Mouse (Mus musculus) kidney, embryonic 15.5 days (tissue): ENCODE results near the gene Pidd1. TPM values are rescaled to one million over a fixed set of nuclear protein-coding genes. Genes with fewer than 3 reads are reported as not detected.

Source experiments
- ATAC-seq: fragments of 200-750 bp; cut with Nextera tagmentation; replicated peaks from 2 replicates; pipeline ENCODE4 v1.8.0; 2017; ENCODE audit warnings: moderate TSS enrichment; ENCODE audit not compliant: low FRiP score
- H3K27ac ChIP-seq: fragments of 300-500 bp; sonication (generic); 2 replicates; pipeline ENCODE4 v1.5.1; 2015; ENCODE audit warnings: mild to moderate bottlenecking, inconsistent platforms
- H3K27me3 ChIP-seq: fragments of 300-500 bp; sonication (generic); 2 replicates; pipeline ENCODE4 v1.6.1; 2015; ENCODE audit warnings: inconsistent platforms
- H3K36me3 ChIP-seq: fragments of 300-500 bp; sonication (generic); 2 replicates; pipeline ENCODE4 v1.6.1; 2015; ENCODE audit warnings: inconsistent platforms
- H3K4me1 ChIP-seq: fragments of 300-500 bp; sonication (generic); 2 replicates; pipeline ENCODE4 v1.6.1; 2015; ENCODE audit warnings: inconsistent platforms
- H3K4me2 ChIP-seq: fragments of 300-500 bp; sonication (generic); 2 replicates; pipeline ENCODE4 v1.6.1; 2015; ENCODE audit warnings: moderate library complexity, mild to moderate bottlenecking, inconsistent platforms
- H3K4me3 ChIP-seq: fragments of 300-500 bp; sonication (generic); replicated peaks from 2 replicates; pipeline ENCODE4 v1.5.1; 2015; ENCODE audit warnings: mild to moderate bottlenecking, inconsistent platforms
- H3K9ac ChIP-seq: fragments of 300-500 bp; sonication (generic); 2 replicates; pipeline ENCODE4 v1.6.1; 2015; ENCODE audit warnings: mild to moderate bottlenecking, inconsistent platforms
- H3K9me3 ChIP-seq: fragments of 300-500 bp; sonication (generic); replicated peaks from 2 replicates; pipeline ENCODE4 v1.6.1; 2016; ENCODE audit warnings: inconsistent platforms
- WGBS: fragments of 180-500 bp; shearing (Covaris S2); methylation state at CpG from one replicate; pipeline ENCODE4 v1.1.7; 2015; ENCODE audit warnings: mixed read lengths; 5-methylcytosine and 5-hydroxymethylcytosine counted together
- polyA plus RNA-seq: library from polyadenylated mRNA; unstranded; fragments of >200 nt; fragmentation: Nextera tagmentation; extraction: Ambion mirVana; gene quantifications from 2 replicates; pipeline ENCODE4 v1.2.1, GENCODE M21; 2015

Gene Pidd1
- polyA plus RNA-seq, 1 experiment from 2014 or later, result 12.6 TPM

DNA sequence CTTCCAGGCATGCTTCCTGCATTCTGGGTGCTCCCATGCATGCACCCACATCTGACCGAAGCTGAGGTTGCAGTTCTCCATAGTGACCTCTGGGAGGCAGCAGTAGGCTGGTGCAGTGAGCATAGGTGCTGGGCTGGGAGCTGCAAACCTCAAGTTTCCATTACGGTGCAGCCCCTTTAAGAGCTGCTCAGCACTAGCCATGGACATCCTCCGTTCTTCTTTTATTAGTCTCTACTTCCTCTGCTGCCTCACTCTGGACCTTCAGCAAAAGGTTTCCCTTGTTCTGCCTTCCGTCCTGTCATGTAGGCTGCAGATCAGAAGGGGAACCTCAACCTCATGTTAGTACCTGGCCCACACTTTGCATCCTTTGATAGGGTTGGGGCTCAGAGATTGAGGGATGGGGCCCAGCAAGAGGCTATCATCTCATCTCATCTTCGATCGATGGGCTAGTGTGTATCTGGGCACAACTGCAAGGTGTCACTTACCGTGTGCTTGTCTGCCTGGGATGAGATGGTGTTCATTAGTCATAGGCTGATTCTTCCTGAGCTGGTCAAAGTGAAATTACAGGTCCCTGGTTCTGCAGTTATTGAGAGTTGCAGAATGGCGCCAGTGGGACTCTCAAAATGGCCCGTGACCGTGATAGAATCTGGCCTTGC, 37.1 kb upstream of the Pidd1 start:
- Histone ChIP-seq H3K27ac (no peak overlapping the region), H3K27me3 (peaks cover 16% of the 10 kb centered on the region), H3K9ac (no peak overlapping the region), H3K9me3 (no peaks in the 10 kb centered on the region), H3K36me3 (no peaks in the 10 kb centered on the region), H3K4me3 (peak overlapping the region; percentile 64), H3K4me2 (peak overlapping the region; percentile 99), H3K4me1 (peaks cover 60% of the 10 kb centered on the region)
- peak; percentile 24 for ATAC-seq
- WGBS, result 8% methylated on average over 10 of the region's 10 CpGs

- H3K9ac ChIP-seq, result 0 out of 2 replicates have a peak overlapping the region, but pooled peaks have one; percentile 21
- H3K4me3 ChIP-seq, result 0 out of 2 replicates have a peak overlapping the region, but pooled peaks have one; percentile 8
- peak overlapping the region; percentile 97 for H3K27ac ChIP-seq
- peak overlapping the region; percentile 92 for H3K4me2 ChIP-seq
- peaks cover 14% of the 10 kb centered on the region for H3K27me3 ChIP-seq
- no peaks in the 10 kb centered on the region for H3K36me3 ChIP-seq
- peaks cover 72% of the 10 kb centered on the region for H3K4me1 ChIP-seq
- H3K9me3 ChIP-seq, result no peaks in the 10 kb centered on the region
- 65% methylated on average over 5 of the region's 5 CpGs for WGBS
- no peak for ATAC-seq
Measured at GRCm38 (mm10) chr7:141478270-141478748, 34.5 kb upstream of the Pidd1 start.

DNA sequence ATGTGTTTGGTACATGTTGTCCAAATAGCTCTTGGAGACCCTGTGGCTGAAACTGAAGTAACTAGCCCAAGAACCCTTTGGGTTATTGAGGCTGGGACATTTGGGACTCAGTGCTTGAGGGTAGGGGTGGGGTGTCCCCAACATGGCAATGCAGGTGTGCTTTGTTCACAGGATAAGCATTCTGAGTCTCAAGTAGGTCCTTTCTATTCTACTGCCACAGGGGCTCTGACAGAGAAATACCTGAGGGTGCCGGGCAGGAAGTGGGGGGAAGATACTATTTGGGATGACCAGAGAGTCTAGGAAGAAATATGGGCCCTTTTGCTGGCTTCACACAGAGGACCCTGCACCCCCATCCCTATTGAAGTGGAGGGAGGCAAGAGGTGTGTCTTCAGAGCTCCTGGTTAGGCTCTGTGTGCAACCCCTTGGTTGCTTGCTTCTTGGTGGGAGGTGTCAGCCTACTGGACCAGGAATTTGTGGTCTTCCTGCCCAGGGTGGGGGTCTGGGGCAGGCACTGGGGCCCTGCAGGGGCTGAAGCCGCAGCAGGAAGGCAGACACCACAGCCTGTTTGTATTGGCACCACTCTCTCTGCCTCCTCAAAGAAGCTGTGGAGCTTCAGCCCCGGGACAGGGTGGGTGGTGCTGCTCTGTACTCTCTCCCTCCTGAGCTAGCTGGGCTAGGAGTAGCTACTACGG, 33.9 kb upstream of the Pidd1 start:
- Histone ChIP-seq H3K4me2 (peak overlapping the region; percentile 92), H3K4me1 (peaks cover 73% of the 10 kb centered on the region), H3K27ac (peak overlapping the region; percentile 97), H3K36me3 (peaks cover 2% of the 10 kb centered on the region), H3K9ac (peak overlapping the region; percentile 66; the same call in 1 of the 2 replicates), H3K27me3 (peaks cover 8% of the 10 kb centered on the region), H3K9me3 (no peaks in the 10 kb centered on the region), H3K4me3 (peak overlapping the region; percentile 66; the same call in 1 of the 2 replicates)
- 46% methylated on average over 4 of the region's 4 CpGs for WGBS
- no peak for ATAC-seq

DNA sequence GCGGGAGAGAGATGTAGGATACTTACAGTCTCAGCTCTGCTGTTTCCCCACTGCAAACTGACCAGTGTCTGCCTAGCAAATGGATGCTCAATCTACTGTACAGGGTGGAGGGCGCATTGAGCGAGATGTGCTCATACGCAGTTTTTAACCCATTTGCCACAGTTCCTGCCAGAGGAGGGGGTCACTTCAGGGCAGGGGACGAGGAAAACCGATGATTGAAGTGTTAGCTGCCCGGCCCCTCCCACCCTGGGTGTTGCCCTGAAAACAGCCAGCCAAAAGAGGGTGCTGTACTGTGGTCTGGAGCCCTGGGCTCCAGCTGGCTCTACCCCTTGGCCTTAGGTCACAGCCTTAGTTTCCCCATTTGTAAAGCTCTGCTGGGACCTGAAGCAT, 33.2 kb upstream of the Pidd1 start:
- H3K4me2 ChIP-seq, result peak overlapping the region; percentile 92
- peak overlapping the region; percentile 66 for H3K4me3 ChIP-seq
- peak overlapping the region; percentile 66 for H3K9ac ChIP-seq
- peaks cover 70% of the 10 kb centered on the region for H3K4me1 ChIP-seq
- H3K27me3 ChIP-seq, result 0 out of 2 replicates have a peak, but pooled peaks cover under 1% of the 10 kb centered on the region
- peaks cover 10% of the 10 kb centered on the region for H3K36me3 ChIP-seq
- H3K9me3 ChIP-seq, result no peaks in the 10 kb centered on the region
- 8% methylated on average over 7 of the region's 7 CpGs for WGBS
- H3K27ac ChIP-seq, result peak overlapping the region; percentile 97
- ATAC-seq, result no peak

DNA sequence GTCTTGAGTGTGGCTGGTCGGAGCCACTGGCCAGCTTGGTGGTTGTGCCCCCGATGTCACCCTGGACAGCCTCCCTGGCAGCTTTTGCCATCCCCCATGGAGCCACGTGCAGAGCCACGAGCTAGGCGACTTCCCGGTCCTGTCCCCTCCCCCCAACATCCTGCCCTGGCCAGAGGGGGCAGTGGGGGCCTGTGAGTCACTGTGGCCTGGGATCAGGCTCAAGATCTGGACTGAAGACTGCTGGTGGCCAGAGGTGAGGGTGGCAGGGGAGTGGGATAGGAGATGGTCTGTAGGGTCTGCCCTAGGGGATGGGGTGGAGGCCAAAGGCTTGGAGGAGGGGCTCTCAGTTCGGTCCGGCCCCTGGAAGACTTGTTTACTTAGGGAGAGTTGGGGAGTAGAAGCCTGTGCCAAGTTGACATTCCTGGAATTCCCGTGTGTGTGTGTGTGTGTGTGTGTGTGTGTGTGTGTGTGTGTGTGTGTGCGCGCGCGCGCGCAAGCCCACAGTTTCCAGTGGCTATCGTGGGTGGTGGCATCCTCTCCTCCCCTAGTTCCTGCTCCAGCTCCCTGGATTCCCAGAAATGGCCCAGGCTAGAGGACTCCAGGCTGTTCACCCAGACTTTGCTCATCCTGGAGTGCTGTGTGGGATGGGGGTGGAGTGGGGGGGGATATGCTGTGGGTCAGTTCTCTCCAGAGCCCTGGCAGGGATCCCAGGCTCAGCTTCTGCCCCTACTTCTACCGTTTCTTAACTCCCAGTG, 32.6 kb upstream of the Pidd1 start:
- Histone ChIP-seq H3K36me3 (peaks cover 15% of the 10 kb centered on the region), H3K4me3 (peak overlapping the region; percentile 66), H3K27ac (peak overlapping the region; percentile 97), H3K4me2 (peak overlapping the region; percentile 92), H3K4me1 (peaks cover 64% of the 10 kb centered on the region), H3K9me3 (no peaks in the 10 kb centered on the region), H3K27me3 (no peaks in the 10 kb centered on the region), H3K9ac (peak overlapping the region; percentile 66)
- peak; percentile 72 for ATAC-seq
- WGBS, result 0% methylated on average over 14 of the region's 17 CpGs

DNA sequence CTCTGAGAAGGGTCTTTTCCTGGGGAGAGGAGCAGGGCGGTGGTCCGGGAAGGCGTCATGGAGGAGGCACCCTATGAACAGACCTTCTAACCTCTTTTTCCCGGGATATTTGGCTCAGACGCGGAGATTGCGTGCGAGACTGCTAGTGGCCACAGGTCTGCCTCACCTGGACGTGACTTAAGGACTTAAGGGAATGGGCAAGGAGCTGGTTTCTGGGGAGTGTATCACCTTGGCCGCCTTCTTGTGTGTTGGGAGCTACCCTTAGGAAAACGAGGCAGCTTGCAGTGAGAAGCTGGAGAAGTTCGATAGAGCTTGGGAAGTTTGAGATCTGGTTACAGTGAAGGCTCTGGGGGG, 32.0 kb upstream of the Pidd1 start:
- Histone ChIP-seq H3K9me3 (no peaks in the 10 kb centered on the region), H3K4me1 (peaks cover 58% of the 10 kb centered on the region), H3K4me3 (peak overlapping the region; percentile 66), H3K9ac (peak overlapping the region; percentile 66), H3K27me3 (no peaks in the 10 kb centered on the region), H3K4me2 (peak overlapping the region; percentile 92), H3K36me3 (peaks cover 21% of the 10 kb centered on the region), H3K27ac (peak overlapping the region; percentile 97)
- 0% methylated on average over 12 of the region's 12 CpGs for WGBS
- ATAC-seq, result peak; percentile 12; the same call in 1 of the 2 replicates

- no peaks in the 10 kb centered on the region for H3K27me3 ChIP-seq
- H3K9me3 ChIP-seq, result no peaks in the 10 kb centered on the region
- peak; percentile 57 for ATAC-seq
- peak within 1 kb of the TSS; percentile 66 for H3K9ac ChIP-seq
- peak within 1 kb of the TSS; percentile 92 for H3K4me2 ChIP-seq
- peak within 1 kb of the TSS; percentile 97 for H3K27ac ChIP-seq
- peaks cover 55% of the 10 kb centered on the region for H3K4me1 ChIP-seq
- H3K36me3 ChIP-seq, result peaks cover 27% of the 10 kb centered on the region
- under 1% methylated on average over 86 of the region's 87 CpGs for WGBS
- peak within 1 kb of the TSS; percentile 66 for H3K4me3 ChIP-seq
Measured at GRCm38 (mm10) chr7:141475011-141475804, 31.4 kb upstream of the Pidd1 start, which contains the start of the genes Polr2l and Tspan4. TSS of gene Polr2l (minus strand) at chr7:141475132. TSS of gene Tspan4 (plus strand) at chr7:141475240.

DNA sequence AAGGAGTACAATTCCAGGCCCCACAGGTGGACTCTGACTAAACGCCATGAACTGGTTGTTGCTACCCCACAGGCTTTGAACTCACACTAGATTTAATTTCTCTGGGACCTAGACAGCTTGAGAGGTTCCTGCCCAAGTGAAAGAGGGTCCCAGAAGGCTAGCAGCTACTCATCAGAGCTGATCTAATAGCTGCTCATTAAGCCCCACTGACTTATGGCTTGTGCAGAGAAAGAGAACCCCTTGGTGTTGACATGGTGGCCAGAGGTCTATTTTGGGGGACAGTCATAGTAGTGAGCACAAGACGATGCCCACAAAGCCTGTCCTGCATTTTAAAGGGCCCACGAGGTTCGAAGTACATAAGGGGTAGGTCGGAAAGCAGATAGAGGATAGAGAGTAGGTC, 30.3 kb upstream of the Pidd1 start:
- Histone ChIP-seq H3K4me2 (peak overlapping the region; percentile 92), H3K4me3 (peak overlapping the region; percentile 66), H3K4me1 (peaks cover 65% of the 10 kb centered on the region), H3K9me3 (no peaks in the 10 kb centered on the region), H3K9ac (peak overlapping the region; percentile 66), H3K27me3 (no peaks in the 10 kb centered on the region), H3K36me3 (peaks cover 35% of the 10 kb centered on the region), H3K27ac (no peak overlapping the region)
- no peak for ATAC-seq
- WGBS, result 7% methylated on average over 5 of the region's 5 CpGs

GRCm38 (mm10) chr7:141472763-141473162, 28.9 kb upstream of the Pidd1 start:
- Histone ChIP-seq H3K36me3 (peaks cover 35% of the 10 kb centered on the region), H3K9me3 (no peaks in the 10 kb centered on the region), H3K9ac (no peak overlapping the region), H3K4me3 (no peak overlapping the region), H3K27me3 (no peaks in the 10 kb centered on the region), H3K4me2 (no peak overlapping the region), H3K4me1 (peaks cover 71% of the 10 kb centered on the region), H3K27ac (no peak overlapping the region)
- WGBS, result 76% methylated on average over 6 of the region's 6 CpGs
- ATAC-seq, result no peak

GRCm38 (mm10) chr7:141472226-141472625, 28.4 kb upstream of the Pidd1 start:
- Histone ChIP-seq H3K4me2 (no peak overlapping the region), H3K4me1 (peaks cover 69% of the 10 kb centered on the region), H3K27me3 (no peaks in the 10 kb centered on the region), H3K27ac (no peak overlapping the region), H3K9me3 (no peaks in the 10 kb centered on the region), H3K9ac (no peak overlapping the region), H3K4me3 (no peak overlapping the region), H3K36me3 (peaks cover 35% of the 10 kb centered on the region)
- no peak for ATAC-seq
- 78% methylated on average over 6 of the region's 6 CpGs for WGBS

DNA sequence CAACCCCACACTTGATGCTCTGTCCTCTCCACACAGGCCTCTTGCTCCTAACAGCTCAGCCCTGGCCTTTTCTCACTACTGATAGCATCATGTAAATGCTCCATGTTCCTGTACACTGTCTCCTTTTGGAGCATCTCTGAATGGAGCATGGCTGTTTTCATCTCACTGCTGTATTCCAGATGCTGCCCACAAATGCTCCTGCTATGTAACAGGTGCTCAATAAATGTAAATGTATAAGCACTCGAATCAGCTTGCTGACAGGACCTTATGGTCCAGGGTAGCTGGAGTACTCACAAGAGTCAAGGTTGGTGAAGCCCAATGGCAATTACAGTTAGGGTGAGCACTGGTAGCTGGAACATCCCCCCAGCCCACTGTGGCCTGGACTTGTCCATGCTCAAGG, 27.4 kb upstream of the Pidd1 start:
- Histone ChIP-seq H3K4me2 (no peak overlapping the region), H3K27me3 (no peaks in the 10 kb centered on the region), H3K4me3 (no peak overlapping the region), H3K36me3 (peaks cover 35% of the 10 kb centered on the region), H3K9ac (no peak overlapping the region), H3K4me1 (peaks cover 68% of the 10 kb centered on the region), H3K27ac (no peak overlapping the region), H3K9me3 (no peaks in the 10 kb centered on the region)
- ATAC-seq, result no peak
- WGBS, result 97% methylated on average over 1 of the region's 1 CpGs
